Mouse (Mus musculus) gastrocnemius, postnatal 14 days (tissue): Measurements from ENCODE around the gene Nexn. TPM values are rescaled to one million over a fixed set of nuclear protein-coding genes. Genes with fewer than 3 reads are reported as not detected.
A peak's percentile ranks its signal among the peaks of the same experiment; 100 is the strongest.

Experiments
- DNase-seq: peaks from one replicate; pipeline ENCODE4 v3.0.0; 2021; ENCODE audit warnings: mixed read lengths
- intact Hi-C: fragments of 180-260 bp; cut with DNase I; formaldehyde crosslinking; loops from one replicate; pipeline ENCODE4 v1.15.1; 2025; ENCODE audit warnings: low total_unique reads
- total RNA-seq, 2 experiments: library from RNA; stranded (reverse); gene quantifications; 2 replicates each; pipeline ENCODE4 v1.2.3; 2021

Nexn gene
- total RNA-seq, 2 experiments from 2014 or later: 323 to 367 TPM

DNA sequence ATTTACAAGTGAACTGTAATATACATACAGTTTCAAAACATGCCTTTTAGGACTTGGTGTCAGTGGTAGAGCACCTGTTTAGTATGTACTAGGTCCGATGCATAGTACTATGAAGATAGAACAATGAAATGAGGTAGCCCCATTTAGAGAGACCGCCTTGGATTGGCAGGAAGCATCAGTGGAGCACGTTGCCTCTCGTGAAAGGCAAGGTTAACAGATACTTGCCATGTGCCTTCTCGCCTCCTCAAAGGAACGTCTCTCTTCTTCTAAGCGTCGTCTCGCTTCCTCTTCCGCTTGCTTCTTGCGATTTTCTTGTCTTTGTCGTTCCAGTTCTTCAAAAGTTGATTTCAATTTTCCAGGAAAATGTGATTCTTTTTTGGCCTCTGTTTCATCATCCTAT is 18.4 kb downstream of the Nexn start:
- intact Hi-C loops: no loop called here
- no peak for DNase-seq

GRCm38 (mm10) chr3:152245273-152245910 is 20.8 kb downstream of the Nexn start:
- intact Hi-C loops: no loop called here
- no peak for DNase-seq

DNA sequence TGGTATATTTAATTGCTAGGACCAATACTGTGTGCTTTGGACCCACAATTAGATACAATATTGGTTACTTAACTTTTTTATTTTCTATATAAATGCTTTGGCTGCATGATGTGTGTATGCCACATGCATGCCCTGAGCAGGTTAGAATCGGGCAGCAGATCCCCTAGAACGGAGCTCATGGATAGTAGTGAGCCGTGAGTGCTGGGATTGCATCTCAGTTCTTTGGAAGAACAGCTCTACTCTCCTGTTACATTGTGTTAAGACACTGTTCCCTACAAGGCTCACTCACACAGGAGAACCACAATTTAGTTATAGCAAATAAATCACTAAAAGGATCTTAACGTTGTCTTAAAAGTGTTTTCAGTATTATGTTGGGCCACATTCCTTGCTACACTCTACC is 22.8 kb downstream of the Nexn start:
- DNase-seq: no peak
- intact Hi-C loops: no loop called here

DNA sequence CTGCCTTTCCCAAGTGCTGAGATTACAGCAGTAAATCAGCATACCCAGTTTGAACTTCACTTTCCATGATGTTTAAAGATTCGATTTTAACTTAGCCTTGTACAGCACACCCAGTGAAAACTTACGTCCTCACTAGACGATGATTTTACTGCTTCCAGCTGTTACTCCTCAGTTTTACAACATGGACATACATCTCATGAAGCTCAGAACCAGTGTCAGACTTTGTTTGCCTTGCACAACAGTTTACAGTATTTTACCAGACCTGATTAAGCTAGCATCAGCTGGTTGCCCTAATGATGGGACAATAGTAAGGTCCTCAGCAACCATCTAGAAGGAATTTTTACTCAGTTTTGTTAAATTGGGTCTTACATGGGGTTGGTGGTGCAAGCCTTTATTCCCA is 25.1 kb downstream of the Nexn start:
- DNase-seq: no peak
- intact Hi-C loops: no loop called here

DNA sequence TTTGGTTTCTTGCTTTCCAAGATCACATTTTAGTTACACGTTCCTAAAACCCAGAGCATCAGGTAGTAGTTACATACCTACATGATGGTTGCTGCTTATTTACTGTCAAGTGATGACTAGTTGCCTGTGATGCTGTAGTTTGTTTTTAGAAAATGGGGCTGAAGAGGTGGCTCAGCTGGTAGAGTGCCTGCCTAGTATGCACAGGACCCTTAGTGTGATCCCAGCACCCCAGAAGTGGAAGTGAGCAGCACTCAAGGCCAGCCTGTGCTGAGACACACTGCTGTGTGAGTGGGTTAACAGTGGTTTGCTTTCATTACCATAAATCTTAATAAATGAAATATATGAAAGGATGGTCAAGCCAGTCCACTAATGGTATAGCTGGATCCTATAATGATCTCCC is 26.6 kb downstream of the Nexn start:
- intact Hi-C loops: no loop called here
- no peak for DNase-seq

- intact Hi-C loops: no loop called here
- DNase-seq: no peak
Observed at GRCm38 (mm10) chr3:152238836-152239235, 27.3 kb downstream of the Nexn start.

GRCm38 (mm10) chr3:152235805-152236204 is 30.3 kb downstream of the Nexn start:
- intact Hi-C loops: no loop called here
- no peak for DNase-seq

- DNase-seq: no peak
- intact Hi-C loops: no loop called here
Observed at GRCm38 (mm10) chr3:152235238-152235637, 30.9 kb downstream of the Nexn start.

GRCm38 (mm10) chr3:152231333-152232100 is 34.6 kb downstream of the Nexn start:
- DNase-seq: no peak
- intact Hi-C loops: no loop called here

DNA sequence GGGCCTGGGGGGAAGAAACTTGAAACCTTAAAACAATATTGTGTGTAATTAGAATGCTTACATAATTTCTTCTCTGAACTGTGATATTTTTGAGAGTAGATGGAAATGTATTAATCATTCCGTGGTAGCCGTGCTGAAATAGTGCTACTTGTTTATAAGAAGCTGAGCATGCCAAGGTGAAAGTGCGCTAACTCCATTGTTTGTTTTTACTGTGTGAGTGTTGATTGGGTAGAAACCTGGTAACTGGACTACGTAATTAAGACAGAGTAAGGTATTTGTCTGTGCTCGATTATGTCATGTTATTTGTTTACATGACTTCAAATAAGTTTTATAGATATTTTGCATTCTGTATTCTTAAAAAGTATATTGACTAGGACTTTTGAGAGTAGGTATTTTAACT is 36.9 kb downstream of the Nexn start:
- intact Hi-C loops: no loop called here
- DNase-seq: no peak

DNA sequence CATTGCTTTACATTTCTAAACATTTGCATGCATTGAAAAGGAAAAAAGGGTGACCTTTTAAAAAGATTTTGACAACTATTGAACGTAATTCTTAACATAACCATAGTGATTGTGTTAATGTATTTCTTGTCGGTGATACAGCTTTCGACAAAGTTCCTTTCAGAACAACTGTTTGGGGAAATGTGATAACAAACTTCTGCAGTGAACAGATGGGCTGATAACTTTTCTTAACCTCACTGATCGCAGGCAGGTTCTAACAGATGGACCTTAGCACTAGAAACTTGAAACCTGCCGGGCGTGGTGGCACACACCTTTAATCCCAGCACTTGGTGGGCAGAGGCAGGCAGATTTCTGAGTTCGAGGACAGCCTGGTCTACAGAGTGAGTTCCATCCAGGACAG is 37.3 kb downstream of the Nexn start:
- intact Hi-C loops: no loop called here
- DNase-seq: no peak

DNA sequence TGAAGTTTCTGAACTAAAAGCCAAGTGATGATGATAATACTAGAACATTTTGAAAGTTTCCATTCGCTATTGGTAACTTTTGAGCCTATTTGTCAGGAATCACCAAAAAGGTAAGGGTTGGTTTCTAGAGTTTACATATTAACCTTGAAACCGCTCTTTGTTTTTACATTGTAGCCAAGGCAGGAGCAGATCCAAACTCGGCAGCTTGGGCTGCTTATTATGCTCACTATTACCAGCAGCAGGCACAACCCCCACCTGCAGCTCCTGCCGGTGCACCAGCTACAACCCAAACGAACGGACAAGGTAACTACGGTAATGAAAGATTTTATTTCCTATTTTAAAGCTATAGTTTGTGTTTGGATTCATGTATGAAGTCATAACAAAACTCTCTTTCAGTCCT is 40.2 kb downstream of the Nexn start:
- intact Hi-C loops: no loop called here
- DNase-seq: no peak

- no peak for DNase-seq
- intact Hi-C loops: no loop called here
Observed at GRCm38 (mm10) chr3:152224918-152225317, 41.2 kb downstream of the Nexn start.

DNA sequence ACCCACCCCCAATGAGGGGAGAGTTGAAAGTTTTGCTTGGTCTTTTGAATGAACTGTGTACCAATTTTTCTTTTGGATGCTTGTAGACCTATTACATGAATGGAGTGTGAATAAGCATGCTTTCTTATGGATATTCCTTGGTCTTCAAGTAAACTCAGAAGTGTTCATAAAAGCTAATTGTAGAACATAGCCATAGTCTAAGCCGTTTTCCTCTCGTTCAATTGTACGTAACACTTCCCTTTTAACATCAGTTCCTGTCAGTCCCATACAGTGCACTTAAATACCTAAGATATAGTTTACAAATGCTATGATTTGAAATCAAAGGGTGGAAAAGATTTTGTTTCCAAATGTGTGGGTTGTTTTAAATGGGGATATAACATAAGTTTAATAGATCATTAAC is 52.7 kb downstream of the Nexn start:
- no peak for DNase-seq
- intact Hi-C loops: no loop called here

DNA sequence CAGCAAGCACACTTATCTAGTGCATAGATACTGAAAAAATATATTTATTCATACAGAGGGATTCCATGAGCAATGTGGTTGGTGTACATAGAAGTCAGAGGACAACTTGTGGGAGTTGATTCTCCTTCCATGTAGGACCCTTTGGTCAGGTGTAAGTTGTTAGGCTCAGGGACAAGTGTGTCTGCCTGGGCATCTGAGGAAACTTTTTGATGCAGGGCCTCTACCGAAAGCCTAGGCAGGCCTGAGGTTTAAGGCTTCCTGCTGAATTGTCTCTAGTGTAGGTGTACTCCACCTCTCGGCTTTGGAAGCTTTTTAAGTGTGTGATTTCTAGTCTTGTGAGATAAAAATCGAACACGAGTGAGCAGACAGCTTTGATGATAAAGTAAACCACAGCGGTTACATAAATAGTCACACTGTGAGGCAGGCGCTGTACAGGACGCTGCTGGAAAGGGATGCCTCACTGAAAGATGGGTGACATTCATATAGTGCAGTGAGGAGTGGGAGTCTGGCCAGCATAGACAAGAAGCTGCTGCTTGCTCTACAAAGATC is 54.3 kb downstream of the Nexn start:
- DNase-seq: no peak
- intact Hi-C loops: no loop called here

DNA sequence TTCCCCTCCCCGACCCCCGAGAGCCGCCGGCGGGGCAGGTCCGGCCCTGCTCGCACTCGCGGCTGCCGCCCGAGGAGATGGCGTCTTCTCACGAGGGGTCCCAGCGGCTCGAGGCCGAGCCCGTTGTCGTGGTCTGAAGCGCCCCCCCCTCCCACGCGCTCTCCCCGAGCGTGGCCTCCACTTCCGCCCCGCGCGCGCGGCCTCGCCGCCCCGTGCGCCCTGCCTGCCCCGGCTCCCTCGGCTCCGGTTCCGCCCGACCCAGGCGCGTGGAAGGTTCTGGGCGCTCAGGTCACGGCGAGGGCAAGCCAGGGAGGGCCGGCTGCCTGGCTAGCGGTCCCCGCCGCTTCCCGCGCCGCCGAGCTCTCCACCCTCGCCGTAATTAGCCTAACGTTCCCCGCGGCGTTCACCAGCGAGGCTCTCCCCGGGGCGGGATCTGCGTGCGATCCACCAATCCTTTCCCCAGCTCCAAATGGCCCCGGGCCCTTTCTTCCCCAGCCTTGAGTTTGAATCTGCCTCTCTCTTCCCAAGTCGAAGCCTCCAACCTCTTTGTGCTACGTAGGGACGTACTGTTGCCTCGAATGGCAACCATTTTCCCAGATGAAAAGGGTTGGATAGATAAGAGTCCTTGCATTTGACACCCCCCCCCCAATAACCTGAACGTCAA is 55.3 kb downstream of the Nexn start:
- peak; percentile 74 for DNase-seq
- intact Hi-C loops: no loop called here

- intact Hi-C loops: no loop called here
- DNase-seq: peak; percentile 100
Observed at GRCm38 (mm10) chr3:152209967-152210634, 56.0 kb downstream of the Nexn start, which contains the start of the genes Dnajb4 and Fubp1. Gene Dnajb4, minus strand, starts transcription at chr3:152210302. Gene Fubp1, plus strand, starts transcription at chr3:152210422.

GRCm38 (mm10) chr3:152209177-152209966 is 56.8 kb downstream of the Nexn start:
- DNase-seq: no peak

More at GRCm38 (mm10) chr3:152209177-152209966, 56.8 kb downstream of the Nexn start:
- intact Hi-C loops: no loop called here
